Mouse (Mus musculus) heart, postnatal 0 days (tissue): ENCODE measurements around the gene Cnot10.

ENCODE experiments used
- CTCF ChIP-seq: IDR thresholded peaks from 2 replicates; pipeline ENCODE4 v1.5.1; 2016; ENCODE audit warnings: antibody characterized with exemption, control low read depth, low read depth
- EP300 ChIP-seq: IDR thresholded peaks from 2 replicates; pipeline ENCODE4 v1.6.1; 2016; ENCODE audit warnings: antibody characterized with exemption, low read depth

GRCm38 (mm10) chr9:114561671-114561971 lies 78.4 kb downstream of the Cnot10 start:
- TF ChIP-seq CTCF (no peak), EP300 (no peak)
